Mouse (Mus musculus): ENCODE data around the gene Ccr2. TPM values are rescaled to one million over a fixed set of nuclear protein-coding genes. Genes with fewer than 3 reads are reported as not detected.
"Not testable (repeated sequence)": the region's sequence is repeated elsewhere in the genome, so short reads cannot be mapped to it uniquely, and the experiment has no call there.

The Ccr2 gene
- polyA plus RNA-seq, 1 experiment from 2014 or later = 2.2 TPM

- Histone ChIP-seq H3K27me3 (no peaks in the 10 kb centered on the region; the same call in 1 of the 2 replicates), H3K27ac (no peak overlapping the region), H3K4me2 (no peak overlapping the region), H3K9me3 (replicated peaks) (no peaks in the 10 kb centered on the region), H3K4me3 (replicated peaks) (no peak overlapping the region), H3K9ac (no peak overlapping the region), H3K4me1 (no peaks in the 10 kb centered on the region), H3K36me3 (no peaks in the 10 kb centered on the region)
- no peak for ATAC-seq (replicated peaks; ENCODE audit: low FRiP score)
- 33% methylated on average over 5 of the region's 5 CpGs for WGBS
Measured at GRCm38 (mm10) chr9:124126373-124126772, 24.6 kb downstream of the Ccr2 start.

GRCm38 (mm10) chr9:124127412-124127811 is 25.7 kb downstream of the Ccr2 start:
- no peak for ATAC-seq (replicated peaks; ENCODE audit: low FRiP score)

GRCm38 (mm10) chr9:124128379-124128778 is 26.6 kb downstream of the Ccr2 start:
- Histone ChIP-seq H3K4me1 (no peaks in the 10 kb centered on the region), H3K27ac (no peak overlapping the region), H3K9ac (no peak overlapping the region), H3K27me3 (no peaks in the 10 kb centered on the region; the same call in 1 of the 2 replicates), H3K9me3 (replicated peaks) (no peaks in the 10 kb centered on the region), H3K36me3 (no peaks in the 10 kb centered on the region), H3K4me3 (replicated peaks) (no peak overlapping the region), H3K4me2 (no peak overlapping the region)
- ATAC-seq (replicated peaks; ENCODE audit: low FRiP score) = no peak
- 0% methylated on average over 1 of the region's 1 CpGs for WGBS

More at GRCm38 (mm10) chr9:124127412-124127811, 25.7 kb downstream of the Ccr2 start:
- Histone ChIP-seq H3K27me3 (no peaks in the 10 kb centered on the region; the same call in 1 of the 2 replicates), H3K27ac (no peak overlapping the region), H3K9me3 (replicated peaks) (no peaks in the 10 kb centered on the region), H3K9ac (no peak overlapping the region), H3K36me3 (no peaks in the 10 kb centered on the region), H3K4me2 (no peak overlapping the region), H3K4me1 (no peaks in the 10 kb centered on the region), H3K4me3 (replicated peaks) (no peak overlapping the region)
- 46% methylated on average over 4 of the region's 4 CpGs for WGBS

- not testable (repeated sequence) for H3K27me3 ChIP-seq; H3K4me2 ChIP-seq; H3K36me3 ChIP-seq; H3K4me3 ChIP-seq (replicated peaks); H3K4me1 ChIP-seq; ATAC-seq (replicated peaks; ENCODE audit: low FRiP score); H3K9ac ChIP-seq; H3K27ac ChIP-seq; H3K9me3 ChIP-seq (replicated peaks)
- WGBS = 68% methylated on average over 2 of the region's 2 CpGs
Measured at GRCm38 (mm10) chr9:124132899-124133298, 31.1 kb downstream of the Ccr2 start.

GRCm38 (mm10) chr9:124134919-124135318 is 33.2 kb downstream of the Ccr2 start:
- not testable (repeated sequence) for ATAC-seq (replicated peaks; ENCODE audit: low FRiP score); H3K27me3 ChIP-seq
- WGBS = 90% methylated on average over 1 of the region's 1 CpGs

GRCm38 (mm10) chr9:124137619-124138018 is 35.9 kb downstream of the Ccr2 start:
- H3K4me2 ChIP-seq = no peak overlapping the region
- H3K4me1 ChIP-seq = no peaks in the 10 kb centered on the region
- 74% methylated on average over 11 of the region's 11 CpGs for WGBS
- H3K4me3 ChIP-seq (replicated peaks) = no peak overlapping the region
- no peaks in the 10 kb centered on the region for H3K27me3 ChIP-seq
- no peak overlapping the region for H3K9ac ChIP-seq
- no peak for ATAC-seq (replicated peaks; ENCODE audit: low FRiP score)
- no peaks in the 10 kb centered on the region for H3K9me3 ChIP-seq (replicated peaks)
- H3K27ac ChIP-seq = no peak overlapping the region
- H3K36me3 ChIP-seq = no peaks in the 10 kb centered on the region

More at GRCm38 (mm10) chr9:124134919-124135318, 33.2 kb downstream of the Ccr2 start:
- H3K4me1 ChIP-seq; H3K27ac ChIP-seq; H3K9ac ChIP-seq; H3K36me3 ChIP-seq; H3K4me2 ChIP-seq; H3K4me3 ChIP-seq (replicated peaks); H3K9me3 ChIP-seq (replicated peaks): not testable (repeated sequence)

- peak; percentile 25; the same call in 1 of the 2 replicates for ATAC-seq (replicated peaks; ENCODE audit: low FRiP score)
- Histone ChIP-seq H3K9me3 (replicated peaks) (no peaks in the 10 kb centered on the region), H3K4me3 (replicated peaks) (no peak overlapping the region), H3K27ac (no peak overlapping the region), H3K27me3 (no peaks in the 10 kb centered on the region), H3K9ac (no peak overlapping the region), H3K4me1 (no peaks in the 10 kb centered on the region), H3K36me3 (no peaks in the 10 kb centered on the region), H3K4me2 (no peak overlapping the region)
- 61% methylated on average over 4 of the region's 4 CpGs for WGBS
Measured at GRCm38 (mm10) chr9:124138055-124138775, 36.5 kb downstream of the Ccr2 start.

- H3K36me3 ChIP-seq = no peaks in the 10 kb centered on the region
- H3K4me1 ChIP-seq = no peaks in the 10 kb centered on the region
- no peak overlapping the region for H3K4me2 ChIP-seq
- H3K27me3 ChIP-seq = no peaks in the 10 kb centered on the region
- no peak overlapping the region for H3K9ac ChIP-seq
- WGBS = 69% methylated on average over 1 of the region's 1 CpGs
- no peaks in the 10 kb centered on the region for H3K9me3 ChIP-seq (replicated peaks)
- ATAC-seq (replicated peaks; ENCODE audit: low FRiP score) = no peak
- no peak overlapping the region for H3K27ac ChIP-seq
- no peak overlapping the region for H3K4me3 ChIP-seq (replicated peaks)
Measured at GRCm38 (mm10) chr9:124143678-124144077, 41.9 kb downstream of the Ccr2 start.

- ATAC-seq (replicated peaks; ENCODE audit: low FRiP score) = no peak
- no peaks in the 10 kb centered on the region for H3K27me3 ChIP-seq
- no peak overlapping the region for H3K27ac ChIP-seq
- H3K4me1 ChIP-seq = no peaks in the 10 kb centered on the region
- H3K9ac ChIP-seq = no peak overlapping the region
- no peak overlapping the region for H3K4me2 ChIP-seq
- H3K4me3 ChIP-seq (replicated peaks) = no peak overlapping the region
- H3K36me3 ChIP-seq = no peaks in the 10 kb centered on the region
- no peaks in the 10 kb centered on the region for H3K9me3 ChIP-seq (replicated peaks)
Measured at GRCm38 (mm10) chr9:124146307-124146706, 44.6 kb downstream of the Ccr2 start.

Other genes starting within 250 kb of the Ccr2 start
- gene Xcr1, start 239.9 kb upstream of the Ccr2 start, polyA plus RNA-seq (2015; fragmentation: Nextera tagmentation; extraction: Ambion mirVana) = not detected in 2 replicates
- gene Ccr1, start 133.3 kb upstream of the Ccr2 start, polyA plus RNA-seq (2015; fragmentation: Nextera tagmentation; extraction: Ambion mirVana) = 1.9 and 2.7 TPM in 2 replicates
- not detected in 2 replicates for gene Ccr1l1, start 123.5 kb upstream of the Ccr2 start, polyA plus RNA-seq (2015; fragmentation: Nextera tagmentation; extraction: Ambion mirVana)
- 0.08 and 0.15 TPM in 2 replicates for gene Ccr3, start 80.0 kb upstream of the Ccr2 start, polyA plus RNA-seq (2015; fragmentation: Nextera tagmentation; extraction: Ambion mirVana)
- gene Ccr5, start 19.6 kb downstream of the Ccr2 start, polyA plus RNA-seq (2015; fragmentation: Nextera tagmentation; extraction: Ambion mirVana) = 0.18 and 0.65 TPM in 2 replicates
- gene 2010315B03Rik, start 210.7 kb downstream of the Ccr2 start, polyA plus RNA-seq (2015; fragmentation: Nextera tagmentation; extraction: Ambion mirVana) = 11.2 and 11.5 TPM in 2 replicates